Mouse (Mus musculus) liver, embryonic 11.5 days (tissue): ENCODE results near the gene Misp. TPM values are rescaled to one million over a fixed set of nuclear protein-coding genes. Genes with fewer than 3 reads are reported as not detected.

Experiments used
- ATAC-seq: fragments of 200-750 bp; cut with Nextera tagmentation; replicated peaks from 2 replicates; pipeline ENCODE4 v1.8.0; 2017; ENCODE audit warnings: moderate number of reproducible peaks, mild to moderate bottlenecking, moderate TSS enrichment, moderate library complexity; ENCODE audit not compliant: low FRiP score
- DNase-seq: peaks from one replicate; pipeline ENCODE4 v3.0.0-alpha.2; 2017; ENCODE audit warnings: low spot score
- H3K27ac ChIP-seq: fragments of 300-500 bp; sonication (generic); 2 replicates; pipeline ENCODE4 v1.5.1; 2014; ENCODE audit warnings: mild to moderate bottlenecking, low read depth, low read length, control low read depth
- H3K27me3 ChIP-seq: fragments of 300-500 bp; sonication (generic); replicated peaks from 2 replicates; pipeline ENCODE4 v1.6.1; 2014; ENCODE audit warnings: low read length, mixed read lengths; ENCODE audit not compliant: control insufficient read depth, insufficient read depth
- H3K36me3 ChIP-seq: fragments of 300-500 bp; sonication (generic); 2 replicates; pipeline ENCODE4 v1.6.1; 2014; ENCODE audit warnings: mild to moderate bottlenecking, low read length, moderate library complexity, mixed read lengths; ENCODE audit not compliant: control insufficient read depth, insufficient read depth
- H3K4me1 ChIP-seq: fragments of 300-500 bp; sonication (generic); replicated peaks from 2 replicates; pipeline ENCODE4 v1.6.1; 2014; ENCODE audit warnings: low read length, mixed read lengths; ENCODE audit not compliant: control insufficient read depth, insufficient read depth
- H3K4me2 ChIP-seq: fragments of 300-500 bp; sonication (generic); 2 replicates; pipeline ENCODE4 v1.6.1; 2014; ENCODE audit warnings: mild to moderate bottlenecking, control low read depth, moderate library complexity
- H3K4me3 ChIP-seq: fragments of 300-500 bp; sonication (generic); 2 replicates; pipeline ENCODE4 v1.5.1; 2014; ENCODE audit warnings: low read depth, low read length, control low read depth
- H3K9ac ChIP-seq: fragments of 300-500 bp; sonication (generic); 2 replicates; pipeline ENCODE4 v1.6.1; 2014; ENCODE audit warnings: low read depth, low read length, control low read depth
- H3K9me3 ChIP-seq: fragments of 300-500 bp; sonication (generic); 2 replicates; pipeline ENCODE4 v1.6.1; 2016; ENCODE audit warnings: low read length, inconsistent platforms, mixed read lengths; ENCODE audit not compliant: control insufficient read depth
- WGBS: fragments of 180-500 bp; shearing (Covaris S2); extraction: QIAGEN DNeasy Blood & Tissue Kit; methylation state at CpG from one replicate; pipeline ENCODE4 v1.1.7; 2014; 5-methylcytosine and 5-hydroxymethylcytosine counted together
- polyA plus RNA-seq: library from polyadenylated mRNA; unstranded; fragments of >200 nt; fragmentation: Nextera tagmentation; extraction: Ambion mirVana; gene quantifications from 2 replicates; pipeline ENCODE4 v1.2.1, GENCODE M21; 2014

Gene Misp
- polyA plus RNA-seq, 1 experiment from 2014 or later: 1.5 TPM

GRCm38 (mm10) chr10:79792339-79793040 is 28.3 kb upstream of the Misp start:
- H3K4me2 ChIP-seq: no peak overlapping the region
- no peaks in the 10 kb centered on the region for H3K27me3 ChIP-seq

GRCm38 (mm10) chr10:79793051-79793737 is 27.6 kb upstream of the Misp start, which contains the start of gene Palm:
Gene Palm, plus strand, starts transcription at chr10:79793572.
- peak within 1 kb of the TSS; percentile 76 for H3K4me3 ChIP-seq
- H3K9me3 ChIP-seq: no peaks in the 10 kb centered on the region
- no peaks in the 10 kb centered on the region for H3K27me3 ChIP-seq
- H3K9ac ChIP-seq: peak within 1 kb of the TSS; percentile 78
- no peaks in the 10 kb centered on the region for H3K36me3 ChIP-seq
- 5% methylated on average over 51 of the region's 51 CpGs for WGBS
- ATAC-seq: peak; percentile 46; the same call in 1 of the 2 replicates
- H3K4me2 ChIP-seq: peak within 1 kb of the TSS; percentile 93
- peak within 1 kb of the TSS; percentile 36 for H3K27ac ChIP-seq
- peaks cover 23% of the 10 kb centered on the region for H3K4me1 ChIP-seq
- peak; percentile 74 for DNase-seq

More at GRCm38 (mm10) chr10:79792339-79793040, 28.3 kb upstream of the Misp start:
- WGBS: 64% methylated on average over 5 of the region's 5 CpGs
- H3K4me3 ChIP-seq: no peak overlapping the region
- H3K27ac ChIP-seq: no peak overlapping the region
- peaks cover 23% of the 10 kb centered on the region for H3K4me1 ChIP-seq
- H3K9me3 ChIP-seq: no peaks in the 10 kb centered on the region
- ATAC-seq (no peak), DNase-seq (no peak)
- H3K9ac ChIP-seq: no peak overlapping the region
- no peaks in the 10 kb centered on the region for H3K36me3 ChIP-seq

DNA sequence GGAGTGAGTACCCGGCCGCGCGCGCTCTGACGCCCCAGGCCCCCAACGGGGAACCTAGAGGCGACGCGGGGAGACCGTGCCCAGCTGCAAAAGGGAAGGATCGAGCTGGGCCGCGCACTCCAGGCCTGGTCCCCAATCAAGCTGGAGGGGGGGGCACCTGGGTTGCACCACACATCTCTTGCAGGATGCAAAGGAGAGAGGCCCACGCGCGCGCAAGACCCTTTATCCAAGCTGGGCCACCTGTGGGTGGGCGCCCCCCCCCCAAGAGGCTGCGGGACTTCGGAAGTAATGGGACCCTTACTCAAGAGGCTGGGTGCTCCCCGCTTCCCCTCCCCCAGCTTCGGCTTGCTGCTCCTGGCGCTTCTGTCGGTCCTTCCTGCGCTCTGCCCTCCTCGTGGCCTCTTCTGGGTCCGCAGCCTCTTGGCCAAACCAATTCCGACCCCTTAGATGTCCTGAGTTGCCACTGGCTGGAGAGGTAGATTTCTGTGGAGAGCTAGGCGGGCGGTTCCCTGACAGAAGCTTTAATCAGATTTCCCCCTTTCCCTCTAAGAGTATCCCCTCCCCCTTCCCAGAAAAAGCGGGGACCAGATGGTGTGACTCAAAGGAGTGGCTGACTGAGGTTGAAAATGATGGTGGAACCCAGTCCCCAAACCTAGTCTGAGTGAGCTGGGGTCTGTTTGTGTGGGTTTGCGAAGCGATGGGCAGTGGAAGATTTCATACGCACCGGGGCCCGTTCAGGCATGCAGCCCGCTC is 26.9 kb upstream of the Misp start:
- WGBS: 8% methylated on average over 38 of the region's 38 CpGs
- DNase-seq (no peak), ATAC-seq (no peak)
- Histone ChIP-seq H3K9ac (peak overlapping the region; percentile 78), H3K27ac (peak overlapping the region; percentile 36), H3K4me2 (peak overlapping the region; percentile 93), H3K4me1 (peaks cover 19% of the 10 kb centered on the region), H3K9me3 (no peaks in the 10 kb centered on the region), H3K36me3 (no peaks in the 10 kb centered on the region), H3K4me3 (peak overlapping the region; percentile 76), H3K27me3 (no peaks in the 10 kb centered on the region)

DNA sequence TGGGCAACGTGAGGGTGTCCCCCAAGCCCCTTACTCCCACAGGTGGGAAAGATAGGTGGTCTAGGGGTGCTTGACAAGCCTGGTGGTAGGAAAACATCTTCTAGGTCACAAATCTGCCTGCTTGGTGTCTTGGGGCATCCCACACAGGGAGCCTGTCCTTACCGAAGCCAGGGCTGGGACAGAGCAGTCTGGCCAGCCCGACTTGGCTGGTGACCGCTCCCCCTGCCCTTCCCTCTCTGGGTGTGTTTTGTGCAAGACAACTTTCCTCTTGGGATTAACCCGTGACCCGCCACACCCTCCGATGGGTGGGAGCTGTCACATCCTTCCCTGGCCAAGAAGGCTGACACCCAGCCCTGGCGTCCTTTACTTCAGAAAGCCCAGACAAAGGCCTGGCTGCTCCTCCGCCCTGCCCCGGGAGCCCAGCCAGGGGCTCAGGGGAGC is 26.3 kb upstream of the Misp start:
- ATAC-seq (no peak), DNase-seq (no peak)
- WGBS: 24% methylated on average over 10 of the region's 10 CpGs
- H3K36me3 ChIP-seq: no peaks in the 10 kb centered on the region
- no peaks in the 10 kb centered on the region for H3K27me3 ChIP-seq
- 0 out of 2 replicates have a peak overlapping the region, but pooled peaks have one; percentile 18 for H3K9ac ChIP-seq
- no peaks in the 10 kb centered on the region for H3K9me3 ChIP-seq
- H3K4me2 ChIP-seq: peak overlapping the region; percentile 93
- peak overlapping the region; percentile 76 for H3K4me3 ChIP-seq
- H3K27ac ChIP-seq: no peak overlapping the region
- H3K4me1 ChIP-seq: peaks cover 20% of the 10 kb centered on the region

GRCm38 (mm10) chr10:79795905-79796304 is 24.9 kb upstream of the Misp start:
- Histone ChIP-seq H3K4me2 (no peak overlapping the region), H3K27ac (no peak overlapping the region), H3K36me3 (no peaks in the 10 kb centered on the region), H3K4me1 (peaks cover 20% of the 10 kb centered on the region), H3K27me3 (no peaks in the 10 kb centered on the region), H3K9ac (no peak overlapping the region), H3K4me3 (no peak overlapping the region), H3K9me3 (no peaks in the 10 kb centered on the region)
- DNase-seq: no peak
- 89% methylated on average over 3 of the region's 3 CpGs for WGBS
- ATAC-seq: no peak

GRCm38 (mm10) chr10:79797326-79797725 is 23.5 kb upstream of the Misp start:
- Histone ChIP-seq H3K27me3 (no peaks in the 10 kb centered on the region), H3K4me1 (peaks cover 27% of the 10 kb centered on the region), H3K36me3 (no peaks in the 10 kb centered on the region), H3K9me3 (no peaks in the 10 kb centered on the region), H3K27ac (no peak overlapping the region; the same call in 1 of the 2 replicates), H3K4me3 (no peak overlapping the region), H3K4me2 (peak overlapping the region; percentile 30), H3K9ac (no peak overlapping the region)
- WGBS: 24% methylated on average over 15 of the region's 15 CpGs
- ATAC-seq (no peak), DNase-seq (no peak)

- WGBS: 52% methylated on average over 12 of the region's 12 CpGs
- no peaks in the 10 kb centered on the region for H3K36me3 ChIP-seq
- H3K4me2 ChIP-seq: no peak overlapping the region
- peaks cover 35% of the 10 kb centered on the region for H3K4me1 ChIP-seq
- peak overlapping the region; percentile 42 for H3K27ac ChIP-seq
- peak; percentile 46 for ATAC-seq
- H3K4me3 ChIP-seq: no peak overlapping the region
- peak; percentile 68 for DNase-seq
- H3K9me3 ChIP-seq: no peaks in the 10 kb centered on the region
- no peak overlapping the region for H3K9ac ChIP-seq
- H3K27me3 ChIP-seq: no peaks in the 10 kb centered on the region
Observed at GRCm38 (mm10) chr10:79798289-79798928, 22.4 kb upstream of the Misp start.

GRCm38 (mm10) chr10:79800508-79800907 is 20.3 kb upstream of the Misp start:
- Histone ChIP-seq H3K9me3 (no peaks in the 10 kb centered on the region), H3K9ac (no peak overlapping the region), H3K4me1 (peaks cover 36% of the 10 kb centered on the region), H3K27ac (no peak overlapping the region), H3K4me2 (no peak overlapping the region), H3K36me3 (no peaks in the 10 kb centered on the region), H3K27me3 (no peaks in the 10 kb centered on the region), H3K4me3 (no peak overlapping the region)
- 82% methylated on average over 11 of the region's 11 CpGs for WGBS
- DNase-seq (no peak), ATAC-seq (no peak)
